Mouse (Mus musculus) embryo, embryonic 11.5 days (tissue): Measurements from ENCODE around the gene Olfr1105.

Experiments
- DNase-seq: peaks from one replicate; pipeline ENCODE4 v3.0.0-alpha.2; 2012; ENCODE audit warnings: low read depth, low spot score

The Olfr1105 gene

GRCm38 (mm10) chr2:87036431-87036830 is at the start of gene Olfr1105:
Gene Olfr1105 (minus strand): TSS chr2:87036531.
- no peak for DNase-seq

GRCm38 (mm10) chr2:87075717-87076116 is 39.4 kb upstream of the Olfr1105 start, which contains the start of gene Olfr1107:
Gene Olfr1107 (minus strand): TSS chr2:87075817.
- DNase-seq, result no peak

GRCm38 (mm10) chr2:87052173-87052572 is 15.8 kb upstream of the Olfr1105 start, which contains the start of gene Olfr1106:
Gene Olfr1106 (minus strand): TSS chr2:87052273.
- DNase-seq, result no peak

DNA sequence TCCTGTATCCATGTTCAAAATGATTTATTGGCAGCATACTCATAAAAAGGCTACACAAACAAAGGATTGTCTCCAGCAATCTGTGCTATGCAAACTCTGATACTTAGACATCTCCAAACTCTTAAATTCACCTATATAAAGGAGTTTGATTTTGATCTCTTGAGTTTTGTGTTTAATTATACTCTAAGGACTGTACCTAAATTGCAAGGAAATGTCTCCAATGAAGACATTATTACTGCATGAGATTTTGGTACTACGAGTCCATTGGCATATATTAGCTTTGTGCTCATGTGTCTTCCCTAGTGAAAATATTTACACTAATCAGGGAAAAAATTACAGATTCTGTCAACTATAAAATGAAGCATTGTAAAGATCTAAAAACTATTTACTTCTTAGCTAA is 9.4 kb downstream of the Olfr1105 start, which contains the start of gene Olfr1104:
Gene Olfr1104, minus strand, starts transcription at position 101 of the 400 bp plus-strand sequence.
- no peak for DNase-seq

DNA sequence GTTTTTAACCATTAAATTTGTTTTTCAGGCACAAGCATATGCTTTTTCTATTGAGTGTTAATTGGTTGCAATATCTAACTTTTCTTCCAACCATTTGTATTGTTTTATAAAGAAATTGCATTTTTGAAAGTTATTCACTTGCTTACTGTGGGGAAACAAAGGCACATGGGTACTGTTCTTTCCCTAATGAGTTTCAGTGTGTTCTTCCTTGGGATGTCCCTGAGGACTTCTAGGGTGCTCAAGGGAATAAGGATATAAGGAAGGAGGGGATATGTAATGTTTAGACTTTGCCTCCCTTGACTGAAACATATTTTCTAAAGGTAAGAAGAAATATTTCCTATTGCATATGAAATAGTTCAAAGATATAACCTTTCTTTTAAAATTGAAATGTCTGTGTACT is 38.2 kb downstream of the Olfr1105 start, which contains the start of gene Olfr1102:
Gene Olfr1102, plus strand, starts transcription at position 301 of the 400 bp plus-strand sequence.
- no peak for DNase-seq

- DNase-seq, result no peak
Measured at GRCm38 (mm10) chr2:86991121-86991520, 45.2 kb downstream of the Olfr1105 start, which contains the start of gene Olfr1101. Gene Olfr1101 (minus strand): TSS chr2:86991221.
